Mouse (Mus musculus) CD4-positive, CD25-positive, alpha-beta regulatory T cell (primary cell): ENCODE data around the gene Stard9. TPM values are rescaled to one million over a fixed set of nuclear protein-coding genes. Genes with fewer than 3 reads are reported as not detected.

Source experiments
- polyA plus RNA-seq: library from polyadenylated mRNA; unstranded; fragments of 100-300 nt; shearing (Covaris generic); gene quantifications from one replicate; pipeline ENCODE4 v1.2.1, GENCODE M21; 2017

The Stard9 gene
- polyA plus RNA-seq = 1.2 TPM

GRCm38 (mm10) chr2:120628886-120629735 is at the start of gene Stard9:
Gene Stard9 (plus strand): TSS chr2:120629121.

GRCm38 (mm10) chr2:120608830-120609723 is 19.8 kb upstream of the Stard9 start, which contains the start of the genes Haus2 and Lrrc57:
Gene Haus2 (plus strand): TSS chr2:120609383.
Gene Lrrc57 (minus strand): TSS chr2:120609520.

Other genes with a start within 250 kb of the Stard9 start
- gene Ganc, start 225.2 kb upstream of the Stard9 start, polyA plus RNA-seq = 22.5 TPM
- 25.4 TPM for gene Tmem87a, start 225.0 kb upstream of the Stard9 start, polyA plus RNA-seq
- 69.4 TPM for gene Capn3, start 173.1 kb upstream of the Stard9 start, polyA plus RNA-seq
- gene Zfp106, start 65.3 kb upstream of the Stard9 start, polyA plus RNA-seq = 64.8 TPM
- 51.0 TPM for gene Snap23, start 61.5 kb upstream of the Stard9 start, polyA plus RNA-seq
- gene Haus2, start 19.7 kb upstream of the Stard9 start, polyA plus RNA-seq = 19.2 TPM
- gene Lrrc57, start 19.6 kb upstream of the Stard9 start, polyA plus RNA-seq = 29.8 TPM
- gene Cdan1, start 221.0 kb downstream of the Stard9 start, polyA plus RNA-seq = 38.0 TPM
- 1.2 TPM for gene Ttbk2, start 221.5 kb downstream of the Stard9 start, polyA plus RNA-seq